Mouse (Mus musculus) small intestine, adult 2 months (tissue): Measurements from ENCODE around the gene Cblb.

Experiments used
- CTCF ChIP-seq: fragments of 200-500 bp; IDR thresholded peaks from 2 replicates; pipeline ENCODE4 v1.5.1; 2012; ENCODE audit warnings: low read depth, mild to moderate bottlenecking, control low read depth, inconsistent platforms, low read length, moderate library complexity, mixed read lengths; ENCODE audit not compliant: insufficient replicate concordance, insufficient read length; ENCODE audit errors: extremely low read depth
- POLR2A ChIP-seq: fragments of 200-500 bp; IDR thresholded peaks from 2 replicates; pipeline ENCODE4 v1.6.1; 2012; ENCODE audit warnings: low read depth, mild to moderate bottlenecking, control low read depth, inconsistent platforms, low read length, moderate library complexity

DNA sequence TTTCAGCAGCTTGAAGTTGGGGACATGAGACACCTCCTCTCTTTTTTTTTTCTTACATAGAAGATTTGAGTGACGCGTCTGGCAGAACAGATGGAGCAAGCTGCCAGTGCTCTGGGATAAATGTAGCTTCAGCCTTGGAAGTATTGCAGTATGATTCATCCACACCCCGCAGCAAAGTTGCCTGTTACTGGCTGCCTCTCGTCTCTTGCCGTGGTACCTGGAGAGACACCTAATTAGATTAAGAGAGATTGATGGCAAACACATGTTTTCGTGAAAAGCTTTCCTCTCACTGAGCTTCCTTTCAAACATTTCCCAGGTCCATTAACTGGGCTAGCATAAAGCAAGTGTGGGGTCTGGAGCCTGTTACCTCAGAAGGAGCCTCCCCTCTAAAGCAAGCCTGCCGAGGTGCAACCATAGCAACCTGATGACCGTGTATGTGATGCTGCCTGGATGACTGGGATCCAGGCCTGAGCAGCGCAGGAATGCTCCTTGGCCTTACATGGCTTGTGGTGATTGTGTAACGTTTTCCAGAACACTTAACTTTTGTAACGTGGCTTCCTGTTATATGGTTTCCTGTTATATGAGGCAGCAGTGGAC, 103.7 kb downstream of the Cblb start:
- TF ChIP-seq CTCF = no peak
- TF ChIP-seq POLR2A = no peak
